Mouse (Mus musculus) limb, embryonic 10.5 days (tissue): ENCODE data around the gene Cdk9. TPM values are rescaled to one million over a fixed set of nuclear protein-coding genes. Genes with fewer than 3 reads are reported as not detected.
A peak's percentile ranks its signal among the peaks of the same experiment; 100 is the strongest.

Source experiments
- DNase-seq: peaks from one replicate; pipeline ENCODE4 v3.0.0-alpha.2; 2017; ENCODE audit warnings: low spot score
- H3K27ac ChIP-seq: fragments of 300-500 bp; sonication (generic); 2 replicates; pipeline ENCODE4 v1.5.1; 2016; ENCODE audit warnings: mild to moderate bottlenecking
- H3K27me3 ChIP-seq: fragments of 300-500 bp; sonication (generic); 2 replicates; pipeline ENCODE4 v1.6.1; 2016; ENCODE audit warnings: low read depth, mild to moderate bottlenecking; ENCODE audit not compliant: poor library complexity, severe bottlenecking
- H3K36me3 ChIP-seq: fragments of 300-500 bp; sonication (generic); 2 replicates; pipeline ENCODE4 v1.6.1; 2016; ENCODE audit warnings: mild to moderate bottlenecking, moderate library complexity
- H3K4me1 ChIP-seq: fragments of 300-500 bp; sonication (generic); 2 replicates; pipeline ENCODE4 v1.6.1; 2016
- H3K4me3 ChIP-seq: fragments of 300-500 bp; sonication (generic); 2 replicates; pipeline ENCODE4 v1.5.1; 2016; ENCODE audit warnings: mild to moderate bottlenecking, moderate library complexity
- H3K9me3 ChIP-seq: fragments of 300-500 bp; sonication (generic); replicated peaks from 2 replicates; pipeline ENCODE4 v1.6.1; 2016; ENCODE audit warnings: mild to moderate bottlenecking
- WGBS: fragments of 180-500 bp; shearing (Covaris S2); methylation state at CpG from one replicate; pipeline ENCODE4 v1.1.7; 2016; 5-methylcytosine and 5-hydroxymethylcytosine counted together
- polyA plus RNA-seq: library from polyadenylated mRNA; unstranded; fragments of >200 nt; fragmentation: Nextera tagmentation; extraction: Ambion mirVana; gene quantifications from 2 replicates; pipeline ENCODE4 v1.2.1, GENCODE M21; 2016

The Cdk9 gene
- polyA plus RNA-seq, 1 experiment from 2014 or later = 160 TPM

- under 1% methylated on average over 44 of the region's 44 CpGs for WGBS
- Histone ChIP-seq H3K9me3 (no peaks in the 10 kb centered on the region), H3K27ac (peak overlapping the region; percentile 96), H3K36me3 (peaks cover 40% of the 10 kb centered on the region), H3K27me3 (no peaks in the 10 kb centered on the region), H3K4me1 (peaks cover 35% of the 10 kb centered on the region), H3K4me3 (peak overlapping the region; percentile 82)
- peak; percentile 98 for DNase-seq
Observed at GRCm38 (mm10) chr2:32712586-32712933, 316 bp downstream of the Cdk9 start.

GRCm38 (mm10) chr2:32712108-32712551 is 746 bp downstream of the Cdk9 start:
- Histone ChIP-seq H3K36me3 (peaks cover 45% of the 10 kb centered on the region), H3K4me1 (peaks cover 35% of the 10 kb centered on the region), H3K27me3 (no peaks in the 10 kb centered on the region), H3K9me3 (no peaks in the 10 kb centered on the region), H3K4me3 (peak overlapping the region; percentile 82), H3K27ac (peak overlapping the region; percentile 96)
- DNase-seq = peak; percentile 73
- under 1% methylated on average over 41 of the region's 41 CpGs for WGBS

GRCm38 (mm10) chr2:32711301-32712056 is 1.4 kb downstream of the Cdk9 start:
- Histone ChIP-seq H3K36me3 (peaks cover 51% of the 10 kb centered on the region), H3K27me3 (no peaks in the 10 kb centered on the region), H3K27ac (peak overlapping the region; percentile 96), H3K4me3 (peak overlapping the region; percentile 82), H3K4me1 (peaks cover 35% of the 10 kb centered on the region), H3K9me3 (no peaks in the 10 kb centered on the region)
- no peak for DNase-seq
- WGBS = 31% methylated on average over 9 of the region's 9 CpGs

- Histone ChIP-seq H3K4me3 (no peak overlapping the region), H3K4me1 (peaks cover 35% of the 10 kb centered on the region), H3K9me3 (no peaks in the 10 kb centered on the region), H3K27me3 (no peaks in the 10 kb centered on the region), H3K36me3 (peaks cover 62% of the 10 kb centered on the region), H3K27ac (no peak overlapping the region)
- DNase-seq = no peak
- WGBS = 89% methylated on average over 5 of the region's 5 CpGs
Observed at GRCm38 (mm10) chr2:32710425-32710824, 2.5 kb downstream of the Cdk9 start.

- Histone ChIP-seq H3K4me3 (no peak overlapping the region), H3K27me3 (no peaks in the 10 kb centered on the region), H3K27ac (no peak overlapping the region), H3K36me3 (peaks cover 70% of the 10 kb centered on the region), H3K9me3 (no peaks in the 10 kb centered on the region), H3K4me1 (peaks cover 28% of the 10 kb centered on the region)
- no peak for DNase-seq
- 94% methylated on average over 20 of the region's 20 CpGs for WGBS
Observed at GRCm38 (mm10) chr2:32709521-32710137, 3.2 kb downstream of the Cdk9 start.

- peaks cover 18% of the 10 kb centered on the region for H3K4me1 ChIP-seq
- H3K27ac ChIP-seq = no peak overlapping the region
- H3K9me3 ChIP-seq = no peaks in the 10 kb centered on the region
- WGBS = 49% methylated on average over 3 of the region's 3 CpGs
- DNase-seq = peak; percentile 87
- no peaks in the 10 kb centered on the region for H3K27me3 ChIP-seq
- peaks cover 80% of the 10 kb centered on the region for H3K36me3 ChIP-seq
- H3K4me3 ChIP-seq = no peak overlapping the region
Observed at GRCm38 (mm10) chr2:32708643-32709042, 4.2 kb downstream of the Cdk9 start.

- Histone ChIP-seq H3K27ac (no peak overlapping the region), H3K36me3 (peaks cover 96% of the 10 kb centered on the region), H3K4me3 (no peak overlapping the region), H3K9me3 (no peaks in the 10 kb centered on the region), H3K27me3 (no peaks in the 10 kb centered on the region), H3K4me1 (peaks cover 10% of the 10 kb centered on the region)
- no peak for DNase-seq
- WGBS = 97% methylated on average over 6 of the region's 6 CpGs
Observed at GRCm38 (mm10) chr2:32706971-32707370, 5.9 kb downstream of the Cdk9 start.

GRCm38 (mm10) chr2:32705018-32705417 is 7.9 kb downstream of the Cdk9 start:
- H3K36me3 ChIP-seq = peaks cover 90% of the 10 kb centered on the region
- 92% methylated on average over 7 of the region's 7 CpGs for WGBS
- H3K9me3 ChIP-seq = no peaks in the 10 kb centered on the region
- H3K27me3 ChIP-seq = no peaks in the 10 kb centered on the region
- no peak for DNase-seq
- no peak overlapping the region for H3K27ac ChIP-seq
- 0 out of 2 replicates have a peak, but pooled peaks cover 11% of the 10 kb centered on the region for H3K4me1 ChIP-seq
- H3K4me3 ChIP-seq = no peak overlapping the region

GRCm38 (mm10) chr2:32704021-32704421 is 8.9 kb downstream of the Cdk9 start, which contains the start of gene Fpgs:
TSS of gene Fpgs (minus strand) at chr2:32704145.
- Histone ChIP-seq H3K9me3 (no peaks in the 10 kb centered on the region), H3K27me3 (no peaks in the 10 kb centered on the region), H3K36me3 (peaks cover 80% of the 10 kb centered on the region), H3K4me1 (0 out of 2 replicates have a peak, but pooled peaks cover 11% of the 10 kb centered on the region), H3K4me3 (no peak within 1 kb of the TSS), H3K27ac (no peak within 1 kb of the TSS)
- DNase-seq = no peak
- 79% methylated on average over 2 of the region's 2 CpGs for WGBS

GRCm38 (mm10) chr2:32703046-32703445 is 9.8 kb downstream of the Cdk9 start:
- H3K36me3 ChIP-seq = peaks cover 70% of the 10 kb centered on the region
- 97% methylated on average over 8 of the region's 8 CpGs for WGBS

GRCm38 (mm10) chr2:32700966-32701743 is 11.7 kb downstream of the Cdk9 start:
- Histone ChIP-seq H3K36me3 (peaks cover 51% of the 10 kb centered on the region), H3K27ac (no peak overlapping the region), H3K9me3 (no peaks in the 10 kb centered on the region), H3K4me3 (no peak overlapping the region), H3K4me1 (0 out of 2 replicates have a peak, but pooled peaks cover 9% of the 10 kb centered on the region), H3K27me3 (no peaks in the 10 kb centered on the region)
- WGBS = 88% methylated on average over 14 of the region's 14 CpGs
- no peak for DNase-seq

More at GRCm38 (mm10) chr2:32703046-32703445, 9.8 kb downstream of the Cdk9 start:
- Histone ChIP-seq H3K27me3 (no peaks in the 10 kb centered on the region), H3K9me3 (no peaks in the 10 kb centered on the region), H3K27ac (no peak overlapping the region), H3K4me3 (no peak overlapping the region), H3K4me1 (0 out of 2 replicates have a peak, but pooled peaks cover 9% of the 10 kb centered on the region)
- no peak for DNase-seq

- Histone ChIP-seq H3K9me3 (no peaks in the 10 kb centered on the region), H3K4me1 (0 out of 2 replicates have a peak, but pooled peaks cover 9% of the 10 kb centered on the region), H3K36me3 (peaks cover 36% of the 10 kb centered on the region), H3K4me3 (no peak overlapping the region), H3K27ac (no peak overlapping the region), H3K27me3 (no peaks in the 10 kb centered on the region)
- no peak for DNase-seq
- 84% methylated on average over 6 of the region's 6 CpGs for WGBS
Observed at GRCm38 (mm10) chr2:32699680-32700079, 13.2 kb downstream of the Cdk9 start.
